Mouse (Mus musculus) forebrain, embryonic 13.5 days (tissue): ENCODE measurements at regions not wholly inside any gene's neighbourhood (a gene's known extent, or its start where the extent isn't known, plus 50 kb on each side); places are given as distances from the start of the nearest gene placed in this dataset.

Experiments used
- ATAC-seq: fragments of 200-750 bp; cut with Nextera tagmentation; 2 replicates; pipeline ENCODE4 v1.8.0; 2017
- H3K27ac ChIP-seq: fragments of 300-500 bp; sonication (generic); 2 replicates; pipeline ENCODE4 v1.5.1; 2015; ENCODE audit warnings: inconsistent platforms, mild to moderate bottlenecking, moderate library complexity
- H3K27me3 ChIP-seq: fragments of 300-500 bp; sonication (generic); 2 replicates; pipeline ENCODE4 v1.6.1; 2015; ENCODE audit warnings: mild to moderate bottlenecking, inconsistent platforms
- H3K36me3 ChIP-seq: fragments of 300-500 bp; sonication (generic); 2 replicates; pipeline ENCODE4 v1.6.1; 2015; ENCODE audit warnings: mild to moderate bottlenecking, inconsistent platforms; ENCODE audit not compliant: poor library complexity, severe bottlenecking
- H3K4me1 ChIP-seq: fragments of 300-500 bp; sonication (generic); 2 replicates; pipeline ENCODE4 v1.6.1; 2015; ENCODE audit warnings: inconsistent platforms
- H3K4me2 ChIP-seq: fragments of 300-500 bp; sonication (generic); 2 replicates; pipeline ENCODE4 v1.6.1; 2015; ENCODE audit warnings: inconsistent platforms, mild to moderate bottlenecking, moderate library complexity
- H3K4me3 ChIP-seq: fragments of 300-500 bp; sonication (generic); 2 replicates; pipeline ENCODE4 v1.5.1; 2015; ENCODE audit warnings: mild to moderate bottlenecking, inconsistent platforms
- H3K9ac ChIP-seq: fragments of 300-500 bp; sonication (generic); 2 replicates; pipeline ENCODE4 v1.6.1; 2015; ENCODE audit warnings: mild to moderate bottlenecking, inconsistent platforms
- H3K9me3 ChIP-seq: fragments of 300-500 bp; sonication (generic); replicated peaks from 2 replicates; pipeline ENCODE4 v1.6.1; 2016; ENCODE audit warnings: inconsistent platforms
- WGBS: fragments of 180-500 bp; shearing (Covaris S2); methylation state at CpG from one replicate; pipeline ENCODE4 v1.1.7; 2015; 5-methylcytosine and 5-hydroxymethylcytosine counted together

GRCm38 (mm10) chr15:67345179-67346148 lies 844.8 kb upstream of the Lrrc6 start:
- Histone ChIP-seq H3K36me3 (no peaks in the 10 kb centered on the region), H3K27ac (no peak overlapping the region), H3K4me3 (no peak overlapping the region), H3K4me2 (no peak overlapping the region), H3K27me3 (no peaks in the 10 kb centered on the region), H3K4me1 (no peaks in the 10 kb centered on the region), H3K9ac (no peak overlapping the region), H3K9me3 (no peaks in the 10 kb centered on the region)
- 88% methylated on average over 7 of the region's 7 CpGs for WGBS
- no peak for ATAC-seq

- no peak overlapping the region for H3K4me2 ChIP-seq
- no peaks in the 10 kb centered on the region for H3K9me3 ChIP-seq
- H3K27me3 ChIP-seq, result no peaks in the 10 kb centered on the region
- no peak for ATAC-seq
- H3K27ac ChIP-seq, result no peak overlapping the region
- H3K9ac ChIP-seq, result no peak overlapping the region
- H3K4me3 ChIP-seq, result no peak overlapping the region
- no peaks in the 10 kb centered on the region for H3K36me3 ChIP-seq
- H3K4me1 ChIP-seq, result no peaks in the 10 kb centered on the region
- WGBS, result 93% methylated on average over 3 of the region's 3 CpGs
Observed at GRCm38 (mm10) chr15:67342050-67342449, 841.3 kb upstream of the Lrrc6 start.

- Histone ChIP-seq H3K36me3 (no peaks in the 10 kb centered on the region), H3K27ac (no peak overlapping the region), H3K9ac (no peak overlapping the region), H3K9me3 (no peaks in the 10 kb centered on the region), H3K4me2 (no peak overlapping the region), H3K4me1 (no peaks in the 10 kb centered on the region), H3K4me3 (no peak overlapping the region), H3K27me3 (no peaks in the 10 kb centered on the region)
- 89% methylated on average over 5 of the region's 5 CpGs for WGBS
- ATAC-seq, result no peak
Observed at GRCm38 (mm10) chr15:67337040-67337395, 836.3 kb upstream of the Lrrc6 start.

- no peaks in the 10 kb centered on the region for H3K4me1 ChIP-seq
Observed at GRCm38 (mm10) chr15:67336294-67337039, 835.8 kb upstream of the Lrrc6 start.

GRCm38 (mm10) chr15:67332521-67332920 lies 831.8 kb upstream of the Lrrc6 start:
- Histone ChIP-seq H3K4me3 (no peak overlapping the region), H3K4me1 (no peaks in the 10 kb centered on the region), H3K27me3 (no peaks in the 10 kb centered on the region), H3K9ac (no peak overlapping the region), H3K9me3 (no peaks in the 10 kb centered on the region), H3K36me3 (no peaks in the 10 kb centered on the region), H3K4me2 (no peak overlapping the region), H3K27ac (no peak overlapping the region)
- no peak for ATAC-seq
- 77% methylated on average over 1 of the region's 1 CpGs for WGBS

More at GRCm38 (mm10) chr15:67336294-67337039, 835.8 kb upstream of the Lrrc6 start:
- Histone ChIP-seq H3K4me3 (no peak overlapping the region), H3K9ac (no peak overlapping the region), H3K27ac (no peak overlapping the region), H3K27me3 (no peaks in the 10 kb centered on the region), H3K4me2 (no peak overlapping the region), H3K9me3 (no peaks in the 10 kb centered on the region), H3K36me3 (no peaks in the 10 kb centered on the region)
- ATAC-seq, result no peak
- 53% methylated on average over 5 of the region's 5 CpGs for WGBS

- 95% methylated on average over 2 of the region's 2 CpGs for WGBS
Observed at GRCm38 (mm10) chr15:67320292-67320691, 819.6 kb upstream of the Lrrc6 start.

GRCm38 (mm10) chr15:67315202-67315601 lies 814.5 kb upstream of the Lrrc6 start:
- Histone ChIP-seq H3K27ac (no peak overlapping the region), H3K27me3 (no peaks in the 10 kb centered on the region), H3K36me3 (no peaks in the 10 kb centered on the region), H3K9me3 (no peaks in the 10 kb centered on the region), H3K4me2 (no peak overlapping the region), H3K9ac (no peak overlapping the region), H3K4me3 (no peak overlapping the region), H3K4me1 (no peaks in the 10 kb centered on the region)
- ATAC-seq, result no peak
- WGBS, result 91% methylated on average over 1 of the region's 1 CpGs

More at GRCm38 (mm10) chr15:67320292-67320691, 819.6 kb upstream of the Lrrc6 start:
- H3K4me1 ChIP-seq, result no peaks in the 10 kb centered on the region
- H3K27me3 ChIP-seq, result no peaks in the 10 kb centered on the region
- H3K27ac ChIP-seq, result no peak overlapping the region
- H3K4me2 ChIP-seq, result no peak overlapping the region
- ATAC-seq, result no peak
- H3K4me3 ChIP-seq, result no peak overlapping the region
- no peaks in the 10 kb centered on the region for H3K36me3 ChIP-seq
- no peak overlapping the region for H3K9ac ChIP-seq
- no peaks in the 10 kb centered on the region for H3K9me3 ChIP-seq

GRCm38 (mm10) chr15:67313648-67314047 lies 812.9 kb upstream of the Lrrc6 start:
- H3K9me3 ChIP-seq, result no peaks in the 10 kb centered on the region
- H3K36me3 ChIP-seq, result no peaks in the 10 kb centered on the region
- H3K4me2 ChIP-seq, result no peak overlapping the region
- H3K4me3 ChIP-seq, result no peak overlapping the region
- H3K27me3 ChIP-seq, result no peaks in the 10 kb centered on the region
- ATAC-seq, result no peak
- no peak overlapping the region for H3K9ac ChIP-seq
- H3K4me1 ChIP-seq, result no peaks in the 10 kb centered on the region
- no peak overlapping the region for H3K27ac ChIP-seq

GRCm38 (mm10) chr15:67305681-67306080 lies 805.0 kb upstream of the Lrrc6 start:
- H3K27ac ChIP-seq, result no peak overlapping the region
- no peak overlapping the region for H3K4me3 ChIP-seq
- H3K36me3 ChIP-seq, result no peaks in the 10 kb centered on the region
- no peak for ATAC-seq
- H3K27me3 ChIP-seq, result no peaks in the 10 kb centered on the region
- no peak overlapping the region for H3K9ac ChIP-seq
- H3K4me1 ChIP-seq, result no peaks in the 10 kb centered on the region
- H3K9me3 ChIP-seq, result no peaks in the 10 kb centered on the region
- H3K4me2 ChIP-seq, result no peak overlapping the region
- 69% methylated on average over 1 of the region's 1 CpGs for WGBS

GRCm38 (mm10) chr15:67303804-67304203 lies 803.1 kb upstream of the Lrrc6 start:
- ATAC-seq, result no peak
- WGBS, result 84% methylated on average over 1 of the region's 1 CpGs

GRCm38 (mm10) chr15:67301871-67302363 lies 801.2 kb upstream of the Lrrc6 start:
- Histone ChIP-seq H3K4me1 (no peaks in the 10 kb centered on the region), H3K27me3 (no peaks in the 10 kb centered on the region), H3K27ac (no peak overlapping the region), H3K4me3 (no peak overlapping the region), H3K9ac (no peak overlapping the region), H3K36me3 (no peaks in the 10 kb centered on the region), H3K4me2 (no peak overlapping the region), H3K9me3 (no peaks in the 10 kb centered on the region)
- WGBS, result 96% methylated on average over 6 of the region's 6 CpGs
- no peak for ATAC-seq

More at GRCm38 (mm10) chr15:67303804-67304203, 803.1 kb upstream of the Lrrc6 start:
- Histone ChIP-seq H3K27ac (no peak overlapping the region), H3K9ac (no peak overlapping the region), H3K4me3 (no peak overlapping the region), H3K4me1 (no peaks in the 10 kb centered on the region), H3K4me2 (no peak overlapping the region), H3K9me3 (no peaks in the 10 kb centered on the region), H3K36me3 (no peaks in the 10 kb centered on the region), H3K27me3 (no peaks in the 10 kb centered on the region)

GRCm38 (mm10) chr15:67301024-67301423 lies 800.3 kb upstream of the Lrrc6 start:
- Histone ChIP-seq H3K4me3 (no peak overlapping the region), H3K36me3 (no peaks in the 10 kb centered on the region), H3K27ac (no peak overlapping the region), H3K27me3 (no peaks in the 10 kb centered on the region), H3K9me3 (no peaks in the 10 kb centered on the region), H3K4me1 (no peaks in the 10 kb centered on the region), H3K9ac (no peak overlapping the region), H3K4me2 (no peak overlapping the region)
- no peak for ATAC-seq
- WGBS, result 92% methylated on average over 4 of the region's 4 CpGs
